Mouse (Mus musculus): ENCODE measurements at regions not wholly inside any gene's neighbourhood (a gene's known extent, or its start where the extent isn't known, plus 50 kb on each side); places are given as distances from the start of the nearest gene placed in this dataset.

DNA sequence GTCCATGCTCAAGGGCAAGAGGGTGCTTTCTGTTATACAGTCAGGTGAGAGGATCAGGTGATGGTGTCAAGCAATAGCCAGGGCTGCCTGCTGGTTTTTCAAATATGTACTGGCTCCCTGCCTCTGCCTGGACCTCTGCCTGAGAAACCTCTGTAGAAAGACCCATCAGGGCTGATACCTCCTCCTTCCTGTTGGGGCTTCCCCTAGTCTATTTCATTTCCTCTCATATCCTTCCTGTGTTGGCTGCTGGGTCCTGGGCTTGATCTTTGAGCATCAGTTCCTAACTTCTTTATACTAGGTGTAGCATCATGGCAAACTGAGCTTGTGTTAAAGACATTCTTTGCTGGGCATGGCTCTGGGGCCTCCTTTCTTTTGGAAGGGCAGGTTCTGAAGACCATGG, 89.5 kb downstream of the Tmem38b start:
- intact Hi-C loops (cut with DNase I) = loop anchor here (5.0 kb wide), 1 partner anchor 178 kb away; no protein-coding TSS in a partner anchor

DNA sequence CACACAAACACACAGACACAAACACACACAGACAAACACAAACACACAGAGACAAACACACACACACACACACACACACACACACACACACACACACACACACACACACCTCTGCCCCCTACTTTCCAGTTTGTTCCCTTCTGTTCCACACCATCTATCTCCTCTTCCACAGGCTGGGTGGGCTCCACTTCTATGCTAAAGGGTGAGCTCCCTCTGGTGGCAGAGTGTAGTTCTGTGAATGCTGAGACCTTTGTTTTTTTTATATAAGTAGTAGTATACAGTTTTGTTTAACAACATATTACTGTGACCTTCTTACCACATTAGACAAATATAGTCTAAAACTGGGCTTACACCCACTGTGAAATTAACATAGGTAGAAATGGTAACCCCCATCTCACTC, 93.3 kb downstream of the Tmem38b start:
- DNase-seq = peak; percentile 42 to 67
- intact Hi-C loops (cut with DNase I) = loop anchor here (5.0 kb wide), 1 partner anchor 182 kb away; no protein-coding TSS in a partner anchor

More for the DNA sequence above, 89.5 kb downstream of the Tmem38b start:
- no peak for DNase-seq

DNA sequence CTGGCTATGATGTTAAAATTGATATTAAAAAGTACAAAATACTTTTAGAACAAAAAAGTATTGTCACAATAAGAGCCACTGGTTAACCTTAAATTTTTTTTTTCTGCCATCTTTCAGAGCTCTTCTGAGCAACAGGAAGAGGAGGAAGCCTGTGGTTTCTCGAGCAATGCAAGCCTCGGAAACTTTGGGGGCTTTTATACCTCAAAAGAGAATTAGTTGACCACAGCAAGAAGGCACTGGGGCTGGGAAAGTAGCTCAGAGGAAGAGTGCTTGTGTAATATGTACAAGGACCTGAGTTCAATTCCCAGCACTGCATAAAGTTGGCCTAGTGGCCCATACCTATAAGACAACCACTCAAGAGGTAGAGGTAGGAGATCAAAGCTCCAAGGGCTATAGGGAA, 94.7 kb downstream of the Tmem38b start:
- DNase-seq = no peak
- intact Hi-C loops (cut with DNase I) = no loop called here

DNA sequence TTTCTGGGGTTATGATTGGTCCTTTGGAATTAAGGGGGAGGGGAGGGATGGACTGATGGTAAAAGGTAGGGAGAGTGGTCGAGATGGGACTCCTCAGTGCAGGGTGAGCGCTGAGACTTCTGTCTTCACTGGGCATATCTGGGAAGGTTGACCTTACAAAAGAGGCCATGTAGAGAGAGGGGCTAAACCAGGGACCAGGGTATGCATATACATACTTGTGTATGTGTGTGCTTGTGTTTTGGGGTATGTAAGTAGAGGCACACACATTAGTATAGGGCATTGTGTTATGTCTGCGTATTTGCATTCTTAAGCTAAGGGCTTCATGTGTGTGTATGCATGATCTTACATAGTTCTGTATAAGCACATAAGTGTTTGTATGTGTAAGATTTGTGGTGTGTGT, 105.2 kb downstream of the Tmem38b start:
- DNase-seq = no peak
- intact Hi-C loops (cut with DNase I) = loop anchor here (1.0 to 10.0 kb wide), 2 partner anchors 1014 to 1309 kb away; partner anchors contain the start of gene Zfp462

DNA sequence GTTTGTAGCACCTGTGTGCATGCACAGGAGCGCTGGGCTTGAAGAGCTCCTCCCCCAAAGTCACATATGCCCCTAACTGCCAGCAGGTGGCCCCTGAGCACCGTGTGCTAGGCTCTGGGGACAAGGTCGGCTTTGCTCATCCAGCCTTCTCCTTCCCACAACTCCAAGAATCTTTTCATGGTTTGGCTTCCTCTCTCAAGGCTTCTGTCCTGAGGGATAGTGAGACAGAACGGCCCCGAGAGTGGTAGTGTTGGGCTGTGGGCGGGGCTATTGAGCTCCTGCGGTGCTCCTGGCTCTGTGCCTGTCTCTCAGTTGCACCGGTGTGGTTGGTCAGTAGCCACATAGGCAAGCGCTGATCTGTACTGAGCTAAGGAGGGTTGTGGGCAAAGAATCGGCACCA, 105.7 kb downstream of the Tmem38b start:
- peak; percentile 42 to 52 for DNase-seq
- intact Hi-C loops (cut with DNase I) = loop anchor here (1.0 to 10.0 kb wide), 2 partner anchors 1013 to 1309 kb away; partner anchors contain the start of gene Zfp462

DNA sequence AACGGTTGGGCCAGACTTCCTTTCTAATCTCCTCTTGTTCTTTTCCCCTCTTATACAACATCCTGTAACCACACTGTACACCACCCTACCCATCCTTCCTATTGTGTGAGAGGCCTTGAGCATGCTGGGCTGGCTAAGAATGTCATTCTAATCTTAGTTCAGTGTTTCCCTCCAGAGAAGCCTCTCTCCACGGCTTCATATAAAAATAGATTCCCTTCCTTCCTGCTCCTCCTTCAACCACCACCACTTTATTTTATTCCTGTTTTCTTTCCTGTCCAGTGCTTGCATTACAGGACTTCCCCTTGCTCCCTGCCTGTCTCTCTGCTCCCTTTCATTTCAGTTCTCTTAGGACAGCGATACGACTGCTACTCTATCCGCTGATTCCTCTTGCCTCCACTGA, 109.5 kb downstream of the Tmem38b start:
- intact Hi-C loops (cut with DNase I) = loop anchor here (10.0 kb wide), 1 partner anchor 1009 kb away; the partner anchor contains the start of gene Zfp462
- DNase-seq = no peak

DNA sequence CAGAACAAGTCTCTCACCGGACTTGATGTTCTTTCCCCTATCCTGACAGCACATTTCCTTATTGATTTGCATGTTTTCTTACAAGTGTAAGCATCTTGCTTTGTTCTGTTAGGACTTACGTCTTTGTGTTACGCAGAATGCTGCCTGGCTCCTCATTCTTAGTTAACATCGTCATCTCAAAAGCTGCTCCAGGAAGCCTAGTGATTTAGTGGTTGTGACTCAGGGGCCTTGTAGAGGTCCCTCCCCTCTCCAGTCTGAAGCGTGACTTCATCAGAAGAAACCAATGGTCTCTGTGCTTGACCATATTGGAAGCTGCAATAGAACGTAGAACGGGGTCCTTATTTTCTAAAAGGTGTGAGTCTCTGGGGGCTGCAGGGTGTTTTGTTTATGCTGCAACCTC, 122.9 kb downstream of the Tmem38b start:
- intact Hi-C loops (cut with DNase I) = no loop called here
- no peak for DNase-seq

DNA sequence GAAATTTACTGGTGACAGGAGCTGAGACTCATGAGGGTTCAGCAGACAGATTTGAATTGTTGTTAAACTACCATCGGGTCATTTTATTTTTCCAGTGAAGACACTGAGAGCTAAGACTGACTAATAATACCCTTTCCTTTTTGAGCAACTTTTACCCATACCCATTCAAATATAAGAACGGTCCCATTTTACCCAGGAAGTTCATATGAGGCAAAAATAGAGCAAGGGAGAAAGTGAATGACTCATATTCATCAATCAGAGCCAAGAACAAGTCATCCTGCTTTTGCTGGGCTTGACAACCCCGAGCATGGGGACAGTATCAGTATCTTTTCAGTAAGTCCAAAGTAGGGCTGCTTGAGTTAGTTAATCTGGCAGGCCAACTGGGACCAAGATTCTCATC, 123.3 kb downstream of the Tmem38b start:
- DNase-seq = no peak
- intact Hi-C loops (cut with DNase I) = no loop called here

DNA sequence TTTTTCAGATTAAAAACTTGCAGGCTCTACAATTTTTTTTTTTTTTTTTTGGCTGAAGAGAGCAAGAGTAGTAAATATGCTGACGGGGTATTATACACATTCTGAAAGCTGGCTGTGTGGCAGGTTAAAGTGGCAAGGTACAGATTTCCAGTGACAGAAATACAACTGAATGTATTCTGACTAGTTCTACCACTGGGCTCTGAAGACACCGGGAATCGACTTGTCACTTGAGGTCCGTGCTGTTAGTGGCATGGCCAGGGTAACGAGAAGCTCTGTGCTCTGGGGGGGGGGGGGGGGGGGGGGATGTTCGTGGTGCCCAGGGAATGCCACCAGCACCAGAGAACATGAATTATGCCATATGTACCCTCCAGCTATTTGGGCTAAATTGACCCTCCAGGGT, 124.7 kb downstream of the Tmem38b start:
- no peak for DNase-seq
- intact Hi-C loops (cut with DNase I) = no loop called here

DNA sequence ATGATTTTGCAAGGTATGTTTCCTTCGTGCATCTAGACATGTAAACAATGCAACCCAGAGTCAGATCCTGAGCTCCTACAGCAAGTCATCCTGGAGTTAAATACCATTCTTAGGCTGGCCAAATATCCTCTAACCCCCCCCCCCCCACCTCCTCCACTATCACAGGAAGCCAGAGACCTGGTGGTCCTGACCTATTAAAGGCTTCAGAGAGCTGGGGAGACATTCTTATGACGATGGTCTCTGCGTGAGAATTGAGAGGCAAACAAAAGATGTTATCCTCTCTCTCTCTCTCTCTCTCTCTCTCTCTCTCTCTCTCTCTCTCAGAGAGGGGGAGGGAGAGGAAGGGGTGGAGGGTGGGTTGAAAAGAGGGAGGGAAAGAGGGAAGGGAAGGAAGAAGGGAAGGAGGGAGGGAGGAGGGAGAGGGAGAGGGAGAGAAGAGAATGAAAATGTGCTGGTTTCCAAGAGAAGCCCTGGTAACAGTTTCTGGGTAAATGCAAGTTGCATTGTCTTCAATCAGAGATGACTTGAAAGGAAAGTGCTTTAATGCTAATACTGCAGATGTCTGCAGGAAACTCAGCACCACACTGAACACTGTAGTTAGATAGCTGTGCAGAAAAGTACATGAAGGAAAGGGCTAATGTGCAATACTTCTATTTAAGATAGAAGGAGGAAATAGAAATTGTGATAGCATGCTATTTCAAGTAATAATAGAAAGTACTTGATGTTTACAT, 125.3 kb downstream of the Tmem38b start:
- no peak for DNase-seq
- intact Hi-C loops (cut with DNase I) = no loop called here

DNA sequence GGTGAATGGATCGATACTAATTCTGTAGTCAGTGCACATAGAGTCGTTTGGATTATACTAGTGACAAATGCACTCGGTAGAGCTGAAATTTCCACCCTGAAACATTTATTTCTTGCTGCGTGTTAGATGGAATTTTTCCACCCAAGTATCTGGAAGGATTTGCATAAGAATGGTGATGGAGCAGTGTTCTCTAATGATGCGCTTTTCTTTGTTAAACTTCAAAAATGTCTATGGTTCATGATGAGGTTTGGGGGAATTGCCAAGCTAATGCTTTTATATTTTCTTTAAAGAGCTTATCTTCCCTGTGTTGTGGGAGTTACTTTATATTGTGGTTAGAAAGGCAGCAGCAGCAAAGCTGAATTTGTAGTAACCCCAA, 125.9 kb downstream of the Tmem38b start:
- no peak for DNase-seq
- intact Hi-C loops (cut with DNase I) = no loop called here

DNA sequence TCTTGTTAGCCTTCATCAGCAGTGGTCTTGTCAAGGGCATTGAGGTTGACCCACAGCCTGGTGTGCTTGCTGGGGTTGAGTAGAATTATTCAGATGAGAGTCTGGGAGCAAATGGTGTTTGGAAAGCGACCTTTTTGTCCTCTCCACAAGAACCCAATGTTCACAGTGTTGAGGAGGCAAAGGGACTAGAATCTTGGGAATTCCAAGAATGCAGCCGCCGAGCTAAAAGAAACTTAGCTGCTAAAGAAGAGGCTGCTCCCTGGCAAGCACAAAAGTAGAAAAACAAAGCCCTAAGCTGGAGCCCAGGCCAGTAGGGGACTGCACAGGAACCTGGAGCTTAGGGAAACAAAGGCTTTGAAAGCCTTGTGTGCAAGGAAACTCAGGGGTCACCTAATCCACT, 126.4 kb downstream of the Tmem38b start:
- intact Hi-C loops (cut with DNase I) = no loop called here
- no peak for DNase-seq

DNA sequence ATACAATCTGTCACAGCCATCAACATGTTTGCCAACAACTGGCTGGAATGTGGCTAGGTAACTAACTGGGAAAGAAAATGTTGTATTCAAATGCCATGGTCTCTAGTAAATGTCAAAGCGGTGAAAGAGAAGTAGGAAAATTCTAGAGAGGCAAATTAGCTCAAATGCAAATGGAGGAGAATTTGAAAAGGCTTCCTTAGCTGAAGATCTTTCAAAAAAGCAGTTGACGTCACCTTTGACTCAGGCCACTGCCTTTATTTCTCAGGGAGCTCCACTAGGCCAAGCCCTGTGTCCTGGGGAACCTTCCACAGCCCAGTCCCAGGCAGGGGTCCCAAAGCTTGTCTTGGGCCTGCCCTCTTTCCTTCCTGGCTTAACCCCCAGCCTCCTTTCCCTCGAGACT, 136.6 kb downstream of the Tmem38b start:
- intact Hi-C loops (cut with DNase I) = no loop called here

DNA sequence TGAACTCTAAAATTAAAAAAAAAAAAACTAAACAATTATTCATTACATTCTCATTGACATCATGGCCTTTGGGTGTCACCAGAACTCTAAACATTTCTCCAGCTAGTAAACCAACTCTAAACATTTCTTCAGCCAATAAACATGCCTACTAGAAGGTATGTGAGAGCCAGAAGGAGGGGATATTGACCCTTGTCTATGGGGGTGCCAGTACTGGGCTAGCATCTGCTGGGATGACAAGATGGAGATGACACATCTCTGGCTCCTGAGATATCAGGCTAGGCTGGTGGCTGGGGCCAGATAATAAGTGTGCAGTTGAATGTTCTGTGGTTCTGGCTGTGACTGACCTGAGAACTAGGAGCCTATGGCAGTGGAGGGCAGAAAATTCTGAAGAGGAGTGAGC, 144.6 kb downstream of the Tmem38b start:
- no peak for DNase-seq
- intact Hi-C loops (cut with DNase I) = no loop called here

More for the DNA sequence above, 136.6 kb downstream of the Tmem38b start:
- no peak for DNase-seq

DNA sequence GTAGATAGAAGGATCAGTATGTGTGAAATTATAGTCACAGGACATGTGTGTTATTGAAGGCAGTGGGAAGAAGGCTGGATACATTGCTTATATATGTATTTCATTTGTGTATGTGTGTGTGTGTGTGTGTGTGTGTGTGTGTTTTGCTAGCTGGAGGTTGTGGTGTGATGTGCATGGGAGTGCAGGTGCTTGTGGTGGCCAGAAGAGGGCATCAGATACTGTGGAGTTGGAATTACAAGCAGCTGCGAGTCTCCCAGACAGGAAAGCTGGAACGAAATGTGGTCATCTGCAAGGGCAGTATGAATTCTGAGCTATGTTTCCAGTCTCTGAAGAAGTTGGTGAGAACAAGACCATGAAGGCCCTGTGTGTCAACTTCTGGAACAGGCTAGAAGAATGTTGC, 145.1 kb downstream of the Tmem38b start:
- no peak for DNase-seq
- intact Hi-C loops (cut with DNase I) = no loop called here

DNA sequence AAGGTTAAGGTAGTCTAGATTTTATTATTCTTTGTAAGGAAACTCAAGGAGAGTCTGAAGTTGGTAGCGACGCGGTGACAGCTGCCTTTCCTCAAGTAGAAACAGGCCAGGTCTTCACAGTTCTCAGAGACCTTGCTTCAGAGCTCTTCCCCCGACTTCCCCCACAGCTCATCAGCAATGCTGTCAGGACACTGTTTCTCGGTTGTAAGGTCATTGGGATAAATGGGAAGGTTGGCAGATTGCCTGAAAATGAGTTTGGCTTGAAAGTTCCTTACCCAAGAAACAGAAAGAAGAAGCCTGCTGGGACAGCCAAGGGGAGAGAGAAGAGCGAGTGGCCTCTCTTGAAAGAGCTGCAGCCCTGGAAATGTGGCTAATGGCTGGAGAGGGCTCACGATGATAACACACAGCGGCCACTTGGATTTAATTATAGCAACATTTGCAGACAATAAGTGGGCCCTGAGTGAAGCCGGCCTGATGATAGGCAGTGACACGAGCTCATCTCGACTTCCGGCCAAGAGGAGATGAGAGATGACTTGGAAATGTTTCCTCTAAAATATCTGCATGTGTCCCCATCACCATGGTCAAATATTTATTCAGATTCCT, 150.3 kb downstream of the Tmem38b start:
- DNase-seq = peak in 1 of 2 experiments; percentile 31
- intact Hi-C loops (cut with DNase I) = no loop called here

DNA sequence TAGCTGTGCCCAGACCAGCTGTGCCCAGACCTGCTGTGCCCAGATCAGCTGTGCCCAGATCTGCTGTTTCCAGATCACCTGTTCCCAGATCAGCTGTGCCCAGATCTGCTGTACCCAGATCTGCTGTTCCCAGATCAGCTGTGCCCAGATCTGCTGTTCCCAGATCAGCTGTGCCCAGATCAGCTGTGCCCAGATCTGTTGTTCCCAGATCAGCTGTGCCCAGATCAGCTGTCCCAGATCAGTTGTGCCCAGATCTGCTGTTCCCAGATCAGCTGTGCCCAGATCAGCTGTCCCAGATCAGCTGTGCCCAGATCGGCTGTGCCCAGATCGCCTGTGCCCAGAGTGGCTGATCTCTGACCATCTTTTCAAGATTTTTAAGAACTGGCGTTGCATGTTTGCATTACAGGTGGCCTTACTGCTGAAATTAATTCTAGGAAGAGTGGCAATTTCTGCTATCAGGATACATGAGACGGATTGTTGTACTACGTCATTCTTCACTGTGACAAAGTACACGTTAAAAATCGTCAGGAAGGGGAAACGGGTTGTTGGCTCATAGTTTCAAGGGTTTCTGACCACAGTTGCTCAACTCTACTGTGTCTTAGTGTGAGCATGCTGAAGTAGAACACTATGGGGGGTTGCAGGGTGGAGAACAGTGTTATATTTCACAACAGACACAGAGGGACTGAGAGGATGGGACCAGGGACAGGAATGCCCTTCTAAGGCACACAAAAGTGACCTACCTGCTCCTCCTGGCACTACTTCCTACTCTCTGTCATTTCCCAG, 160.9 kb downstream of the Tmem38b start:
- intact Hi-C loops (cut with DNase I) = no loop called here
- no peak for DNase-seq

DNA sequence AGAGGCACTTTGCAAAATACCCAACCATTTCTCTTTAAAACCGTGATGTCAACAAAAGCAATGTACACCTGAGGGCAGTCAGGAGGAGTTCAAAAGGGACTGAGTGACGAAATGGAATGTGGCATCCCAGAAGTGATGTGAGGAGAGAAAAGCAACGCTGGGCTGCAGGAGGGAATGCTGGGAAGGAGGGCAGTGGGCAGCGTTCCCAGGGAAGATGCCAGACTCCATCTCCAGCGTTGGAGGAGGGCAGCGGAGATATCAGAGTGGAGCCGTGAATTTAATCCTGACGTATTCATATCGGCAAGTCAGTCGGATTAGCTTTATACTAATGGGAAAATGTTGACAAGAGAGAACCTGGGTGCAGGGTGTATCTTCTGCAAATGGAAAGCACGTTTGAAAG, 161.7 kb downstream of the Tmem38b start:
- intact Hi-C loops (cut with DNase I) = no loop called here
- no peak for DNase-seq

DNA sequence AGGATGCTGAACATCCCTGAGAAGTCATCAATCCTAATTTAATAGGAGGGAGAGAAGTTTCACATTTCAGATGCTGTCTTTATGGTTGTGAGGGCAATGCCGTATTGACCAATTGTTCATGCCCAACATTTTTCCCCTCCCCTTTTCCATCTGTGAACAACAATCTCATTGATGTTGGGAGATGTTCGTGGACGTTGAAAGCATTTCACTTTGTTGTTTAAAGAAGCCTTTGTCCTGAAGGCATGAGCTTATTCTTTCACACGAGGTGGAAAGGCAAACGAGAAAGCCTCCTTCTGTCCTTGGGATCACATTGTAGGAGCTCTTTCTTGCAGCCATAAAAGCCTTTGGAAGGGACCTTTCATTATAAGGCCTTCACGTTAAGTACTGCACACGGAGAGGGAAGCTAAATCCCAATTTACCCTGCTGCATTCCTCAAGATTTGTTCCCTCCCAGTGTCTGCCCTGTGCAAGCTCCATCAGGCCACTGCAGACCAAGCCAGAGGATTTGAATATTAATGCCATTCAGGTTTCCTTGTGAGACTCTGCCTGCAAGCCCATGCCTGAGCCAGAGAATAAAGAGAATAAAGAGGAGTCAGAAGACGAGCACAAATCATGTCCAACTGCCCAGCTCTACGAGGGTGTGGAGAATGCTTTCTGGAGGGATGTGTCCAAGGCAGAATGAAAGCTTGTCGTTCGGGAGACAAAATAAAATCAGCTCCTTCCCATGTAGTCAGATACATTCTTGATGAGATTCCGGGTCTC, 195.4 kb downstream of the Tmem38b start:
- DNase-seq = no peak
- intact Hi-C loops (cut with DNase I) = no loop called here

DNA sequence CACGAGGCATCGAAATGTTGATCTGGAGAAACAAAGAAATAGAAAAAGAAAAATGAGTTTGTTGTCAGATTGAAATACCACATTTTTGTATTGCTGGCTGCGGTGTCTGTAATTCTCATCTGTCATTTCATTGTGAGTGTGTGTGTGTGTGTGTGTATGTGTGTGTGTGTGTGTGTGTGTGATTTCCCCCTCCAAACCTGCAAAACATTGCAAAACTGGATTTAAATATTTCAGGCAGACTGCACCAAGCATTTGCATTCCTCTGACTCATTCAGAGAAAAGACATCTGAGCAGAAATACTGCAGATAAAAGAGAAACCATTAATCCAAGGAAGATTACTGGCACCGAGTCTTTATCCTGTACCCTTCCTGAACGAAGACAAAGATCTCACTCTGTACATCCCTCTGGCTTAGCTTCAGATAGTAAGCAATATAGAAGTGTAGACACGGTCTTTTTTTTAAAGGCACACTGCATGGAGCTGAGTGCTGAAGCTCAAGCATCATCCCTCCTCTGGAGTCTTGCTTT, 196.1 kb downstream of the Tmem38b start:
- DNase-seq = no peak
- intact Hi-C loops (cut with DNase I) = no loop called here
